Mouse (Mus musculus): Measurements from ENCODE around the gene Rpn2. TPM values are rescaled to one million over a fixed set of nuclear protein-coding genes. Genes with fewer than 3 reads are reported as not detected.
A peak's percentile ranks its signal among the peaks of the same experiment; 100 is the strongest.

Gene Rpn2
- total RNA-seq (2021), result 100 to 1,000 TPM; 136 to 138 TPM
- long read RNA-seq, experiment 1, transcript Rpn2-202 (17 exons, 2,756 nt), result major isoform, 70 of 283 reads
- long read RNA-seq, experiment 1, partial matches to known transcripts, result 15 of 283 reads
- long read RNA-seq, experiment 1, other reads (novel, unspliced or antisense), result 194 of 283 reads
- long read RNA-seq, experiment 2, transcript Rpn2-202 (17 exons, 2,756 nt), result major isoform, 75 of 244 reads
- long read RNA-seq, experiment 2, transcript Rpn2-205 (17 exons, 1,944 nt), result minor isoform, 9 of 244 reads
- long read RNA-seq, experiment 2, partial matches to known transcripts, result 9 of 244 reads
- long read RNA-seq, experiment 2, other reads (novel, unspliced or antisense), result 151 of 244 reads

DNA sequence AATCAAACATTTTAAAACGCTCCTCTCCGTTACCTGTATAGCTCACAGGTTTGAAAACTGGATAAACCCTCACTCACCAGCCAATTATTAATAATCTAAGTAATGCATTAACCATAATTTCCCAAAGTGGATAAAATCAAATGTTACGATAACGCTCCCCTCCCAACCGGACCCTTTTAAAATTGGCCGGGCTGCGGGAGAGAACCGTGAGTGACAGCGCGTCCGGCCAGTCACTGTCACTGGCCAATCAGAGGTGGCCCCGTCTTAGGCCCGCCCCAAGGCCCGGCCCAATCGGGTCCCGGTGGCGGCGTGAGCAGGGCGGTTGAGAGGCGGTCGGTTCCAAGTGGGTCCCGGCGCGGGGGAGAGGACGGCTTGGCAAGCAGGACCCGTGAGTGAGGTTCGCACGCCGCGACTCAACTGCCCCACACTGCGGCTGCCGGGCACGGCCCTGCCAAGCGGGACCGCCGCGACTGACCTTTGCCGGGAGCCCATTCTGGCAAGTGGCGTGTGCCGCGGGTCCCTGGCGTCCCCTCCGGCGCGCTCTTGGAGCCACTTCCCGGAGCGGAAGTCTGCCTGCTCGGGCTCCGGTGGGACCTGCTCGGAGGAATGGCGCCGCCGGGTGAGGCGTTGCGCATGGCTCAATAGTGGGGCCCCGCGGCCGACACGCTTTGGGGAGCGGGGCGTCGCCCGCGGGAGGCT is at the start of gene Rpn2:
Rpn2 (plus strand) TSS at position 301 of the 699 bp plus-strand sequence.
- peak; percentile 97 to 98 for DNase-seq (ENCODE audit: low spot score in 2 of 2)

DNA sequence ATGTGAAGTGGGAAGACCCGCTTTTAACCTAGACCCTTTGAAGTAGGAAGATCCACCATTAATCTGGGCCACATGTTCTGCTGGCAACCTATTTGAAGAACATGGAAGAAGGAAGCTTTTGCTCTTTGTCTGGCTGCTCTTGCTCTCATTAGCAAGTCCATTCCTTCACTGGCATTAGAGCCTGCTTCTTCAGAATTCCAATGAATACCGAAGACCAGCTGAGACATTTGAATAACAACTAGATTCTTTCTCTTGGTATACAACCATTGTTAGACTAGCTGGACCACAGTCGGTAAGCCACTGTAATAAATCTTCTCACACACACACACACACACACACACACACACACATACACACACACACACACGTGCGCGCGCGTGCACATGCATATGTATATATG is 42.9 kb upstream of the Rpn2 start:
- DNase-seq (ENCODE audit: low spot score in 2 of 2), result no peak

GRCm38 (mm10) chr2:157245001-157245400 is 33.8 kb upstream of the Rpn2 start:
- DNase-seq (ENCODE audit: low spot score in 2 of 2), result no peak

- no peak for DNase-seq (ENCODE audit: low spot score in 2 of 2)
Measured at GRCm38 (mm10) chr2:157245603-157246002, 33.2 kb upstream of the Rpn2 start.

GRCm38 (mm10) chr2:157248111-157248510 is 30.7 kb upstream of the Rpn2 start:
- DNase-seq (ENCODE audit: low spot score in 2 of 2), result no peak

DNA sequence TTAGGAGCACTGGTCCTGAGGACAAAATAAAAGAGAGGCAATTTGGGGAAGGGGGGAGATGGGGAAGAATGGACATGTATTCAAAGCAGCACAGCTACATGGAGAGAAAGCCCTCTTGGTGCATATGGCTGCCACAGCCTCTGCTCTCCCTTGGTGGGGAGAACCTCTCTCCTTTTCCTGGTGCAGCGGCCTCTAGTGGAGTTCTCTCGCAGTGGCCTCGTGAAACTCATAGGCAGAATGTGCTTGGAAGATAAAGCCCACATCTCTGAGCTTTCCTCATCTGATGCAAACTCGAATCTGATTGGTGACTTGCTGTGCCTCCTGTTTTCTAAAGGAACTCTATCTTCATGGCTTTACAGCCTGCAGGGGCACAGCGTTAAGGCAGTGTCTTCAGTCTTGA is 19.1 kb upstream of the Rpn2 start:
- peak; percentile 70 to 76 for DNase-seq (ENCODE audit: low spot score in 2 of 2)

DNA sequence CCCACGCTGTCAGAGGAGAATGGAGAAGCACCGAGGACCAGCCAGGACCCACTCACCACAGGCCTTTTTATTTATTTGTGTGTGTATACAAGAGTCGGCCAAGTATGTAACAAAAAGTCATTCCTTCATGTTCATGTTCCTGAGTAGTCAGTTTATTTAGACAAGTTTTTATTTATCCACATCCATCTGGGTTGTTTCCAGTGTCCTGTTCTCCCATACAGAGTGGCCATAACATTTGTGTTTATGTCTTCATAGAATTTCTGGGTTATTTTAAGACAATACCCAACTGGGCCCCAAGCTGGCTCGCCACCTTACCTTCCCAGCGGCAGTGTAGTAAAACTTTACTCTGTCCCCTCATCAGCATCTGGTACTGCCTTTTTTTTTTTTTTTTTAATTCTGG is 16.9 kb upstream of the Rpn2 start:
- DNase-seq (ENCODE audit: low spot score in 2 of 2), result no peak

- DNase-seq (ENCODE audit: low spot score in 2 of 2), result no peak
Measured at GRCm38 (mm10) chr2:157262506-157262905, 16.3 kb upstream of the Rpn2 start.

GRCm38 (mm10) chr2:157263101-157263500 is 15.7 kb upstream of the Rpn2 start:
- DNase-seq (ENCODE audit: low spot score in 2 of 2), result no peak

GRCm38 (mm10) chr2:157263832-157264231 is 15.0 kb upstream of the Rpn2 start:
- DNase-seq (ENCODE audit: low spot score in 2 of 2), result no peak

DNA sequence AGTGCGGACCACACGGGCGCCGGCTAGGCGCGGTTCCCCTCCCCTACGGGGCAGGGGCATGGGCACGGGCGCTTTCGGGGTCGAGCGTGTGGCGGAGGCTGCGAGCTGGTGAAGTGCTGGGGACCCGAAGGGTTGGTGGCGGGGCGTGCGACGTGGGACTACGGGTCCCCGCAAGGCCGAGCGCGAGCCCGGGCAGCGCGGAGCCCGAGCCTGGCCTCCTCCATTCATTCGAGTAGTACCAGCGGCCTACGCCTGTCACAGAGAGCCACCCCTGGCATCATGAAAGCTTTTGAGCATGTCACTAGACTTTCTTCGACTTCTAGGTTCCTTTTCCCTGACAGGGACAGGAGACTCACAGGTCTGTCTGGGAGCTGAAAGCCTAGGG is 591 bp downstream of the Rpn2 start, which contains the start of gene Mroh8:
Mroh8 (minus strand) TSS at position 134 of the 385 bp plus-strand sequence.
- DNase-seq (ENCODE audit: low spot score in 2 of 2), result peak; percentile 68 to 78

DNA sequence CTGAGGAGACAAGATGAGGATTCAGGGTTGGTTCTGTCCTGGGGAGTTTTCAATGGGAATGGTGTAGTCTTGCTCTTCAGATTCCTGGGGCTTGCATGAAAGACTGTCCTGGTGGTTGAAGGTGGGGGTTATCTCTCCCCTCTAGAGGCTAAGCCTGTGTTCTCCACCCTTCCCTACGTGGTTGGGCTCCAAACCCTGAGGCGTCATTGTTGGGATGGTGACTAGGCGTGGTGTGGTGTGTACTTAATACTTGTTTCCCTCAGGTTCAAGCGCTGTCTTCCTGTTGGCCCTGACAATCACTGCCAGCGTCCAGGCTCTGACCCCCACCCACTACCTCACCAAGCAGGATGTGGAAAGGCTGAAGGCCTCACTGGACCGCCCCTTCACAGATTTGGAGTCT is 4.5 kb downstream of the Rpn2 start:
- no peak for DNase-seq (ENCODE audit: low spot score in 2 of 2)

- DNase-seq (ENCODE audit: low spot score in 2 of 2), result peak; percentile 47 to 63
Measured at GRCm38 (mm10) chr2:157287542-157287941, 8.7 kb downstream of the Rpn2 start.

- DNase-seq (ENCODE audit: low spot score in 2 of 2), result no peak
Measured at GRCm38 (mm10) chr2:157288996-157289395, 10.2 kb downstream of the Rpn2 start.

- peak; percentile 70 to 85 for DNase-seq (ENCODE audit: low spot score in 2 of 2)
Measured at GRCm38 (mm10) chr2:157292093-157292492, 13.3 kb downstream of the Rpn2 start.

DNA sequence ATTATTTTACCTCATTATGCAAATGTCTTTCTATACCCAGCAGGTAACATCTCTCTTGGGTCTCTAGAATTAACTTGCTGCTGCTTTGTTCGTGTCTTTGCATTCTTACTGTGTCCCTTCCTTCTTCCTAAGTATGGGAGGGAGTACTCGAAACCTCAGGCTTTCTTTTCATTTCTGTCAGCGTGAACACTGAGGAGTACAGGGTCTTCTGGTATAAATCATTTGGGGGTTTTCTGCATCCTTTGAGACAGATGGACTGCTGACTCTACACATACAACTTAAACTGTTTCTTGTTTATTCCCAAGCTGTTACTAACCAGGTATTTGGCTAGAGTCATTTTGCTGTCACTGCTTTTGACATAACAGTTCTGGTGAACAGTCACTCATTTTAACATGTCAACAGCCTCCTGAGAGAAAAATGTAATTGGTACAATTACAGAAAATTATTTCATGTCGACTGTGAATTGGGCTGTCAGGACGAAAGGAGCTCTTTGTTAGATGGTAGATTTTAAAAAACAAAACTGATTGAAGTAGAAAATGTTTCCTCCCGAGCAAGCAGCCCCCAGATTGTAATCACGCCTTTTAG is 17.4 kb downstream of the Rpn2 start:
- no peak for DNase-seq (ENCODE audit: low spot score in 2 of 2)

GRCm38 (mm10) chr2:157300051-157300450 is 21.2 kb downstream of the Rpn2 start:
- no peak for DNase-seq (ENCODE audit: low spot score in 2 of 2)

DNA sequence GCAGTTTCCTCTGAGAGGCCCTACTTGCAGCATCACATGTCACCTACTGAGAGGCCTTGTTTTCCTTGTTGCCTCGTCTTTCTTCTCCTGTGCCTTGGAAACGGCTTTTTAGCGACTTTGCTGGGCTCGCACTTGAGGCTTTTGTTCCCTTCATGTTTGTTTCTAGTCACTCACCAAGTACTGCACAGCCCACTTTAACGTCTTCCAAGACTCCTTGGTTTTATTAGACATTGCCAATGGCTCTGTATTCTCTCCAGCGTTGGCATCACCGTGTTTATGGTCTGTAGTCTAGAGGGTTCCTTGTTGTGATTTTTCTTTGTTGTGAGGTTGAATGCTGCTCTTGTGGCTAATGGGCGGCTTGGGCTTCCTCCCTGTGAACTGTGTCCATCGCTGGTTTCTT is 24.3 kb downstream of the Rpn2 start:
- DNase-seq (ENCODE audit: low spot score in 2 of 2), result no peak

DNA sequence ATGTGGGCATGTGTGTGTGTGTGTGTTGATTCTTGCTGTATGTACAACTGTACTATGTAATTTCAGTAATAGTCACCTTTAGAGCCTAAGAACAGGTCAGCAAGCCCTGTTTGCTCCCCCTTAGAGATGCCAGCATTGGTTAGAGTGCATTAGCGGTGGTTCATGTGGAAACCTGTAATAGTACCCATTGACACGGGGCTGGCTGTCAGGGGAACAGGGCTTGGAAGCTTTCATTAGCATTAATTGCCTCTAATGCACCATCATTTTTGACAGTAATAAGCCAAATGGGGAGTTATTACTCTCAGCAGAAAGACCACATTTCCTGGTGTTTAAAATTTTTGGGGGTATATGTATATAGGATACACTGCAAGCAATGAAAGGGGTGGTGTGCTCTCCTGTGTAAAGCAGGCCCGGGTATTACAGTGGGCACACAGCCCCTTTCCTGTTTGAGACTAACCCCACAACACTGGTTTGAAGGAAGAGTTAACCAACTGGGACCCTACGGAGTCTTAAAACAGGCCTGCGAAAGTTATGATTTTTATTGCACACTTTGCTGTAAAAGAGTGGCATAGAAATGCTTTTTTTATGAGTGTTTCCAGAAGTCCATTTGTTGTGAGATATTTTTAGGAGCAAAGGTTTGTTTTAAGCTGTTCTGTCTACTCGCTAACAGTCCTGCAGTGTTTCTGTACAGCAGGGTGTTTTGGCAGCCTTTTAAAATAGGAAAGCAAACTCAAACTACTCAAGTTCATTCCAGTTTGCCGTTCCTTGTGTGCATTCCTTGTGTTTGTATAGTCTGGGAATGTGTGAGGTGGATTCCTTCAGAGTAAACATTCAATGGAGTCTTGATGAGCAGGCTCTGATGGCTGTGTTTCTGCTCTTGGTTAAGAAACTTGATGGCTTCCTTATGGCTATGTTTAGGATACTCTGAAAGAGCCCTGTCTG is 27.5 kb downstream of the Rpn2 start:
- DNase-seq (ENCODE audit: low spot score in 2 of 2), result no peak

DNA sequence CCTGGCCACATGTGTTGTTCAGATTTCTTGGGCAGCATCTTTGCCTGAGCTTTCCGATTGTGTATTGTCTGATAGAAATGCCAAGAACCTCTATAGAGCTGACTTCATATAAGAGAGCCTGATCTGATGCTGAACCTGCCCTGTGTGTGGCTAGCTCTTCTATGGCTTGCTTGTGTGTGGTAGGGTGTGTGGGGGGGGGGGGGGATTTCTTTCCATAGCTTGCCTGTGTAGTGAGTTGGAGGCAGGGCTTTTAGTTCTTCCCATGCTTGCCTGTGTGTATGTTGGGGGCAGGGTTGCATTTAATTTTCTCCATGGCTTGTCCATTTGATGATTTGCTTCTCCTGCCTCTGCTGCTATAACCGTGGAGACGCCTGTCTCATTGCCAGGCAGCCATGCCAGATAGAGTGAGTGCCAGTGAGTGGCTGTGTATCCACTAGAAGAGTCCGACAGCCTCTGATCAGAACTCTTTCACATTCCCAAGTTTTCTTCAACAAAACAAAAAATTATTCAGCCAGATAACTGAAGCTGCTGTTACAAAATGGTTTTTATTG is 29.0 kb downstream of the Rpn2 start:
- no peak for DNase-seq (ENCODE audit: low spot score in 2 of 2)
